Mouse (Mus musculus): Measurements from ENCODE around the gene Tsks.

- no peak for TF ChIP-seq CTCF (conservative IDR thresholded peaks at IDR 0.05; ENCODE audit: low read length)
- TF ChIP-seq POU5F1 (IDR thresholded peaks at IDR 0.05; ENCODE audit: borderline replicate concordance, low read length) = no peak
- TF ChIP-seq NANOG (IDR thresholded peaks at IDR 0.05; ENCODE audit: borderline replicate concordance, low read length) = no peak
Measured at GRCm38 (mm10) chr7:44975117-44975419, 32.1 kb downstream of the Tsks start.

All from E14TG2a.4 (cell line).